Mouse (Mus musculus) megakaryocyte, adult 5-6 weeks (primary cell): Measurements from ENCODE around the gene Cfap52. TPM values are rescaled to one million over a fixed set of nuclear protein-coding genes. Genes with fewer than 3 reads are reported as not detected.

Experiments
- ATAC-seq: 2 replicates; pipeline ENCODE4 v1.8.0; 2016; ENCODE audit warnings: mild to moderate bottlenecking, inconsistent platforms; ENCODE audit not compliant: poor library complexity, severe bottlenecking
- total RNA-seq, 2 experiments: library from RNA; stranded (forward) in 1 of 2; stranded (reverse) in 1 of 2; fragments of 153-499, 151-499 nt in 1 of 2; fragments of 221-1000, 200-1000 nt in 1 of 2; gene quantifications; 2 replicates each; pipeline versions ENCODE4 v1.2.3 to v1.2.4; 2015 to 2017

Cfap52 gene
- total RNA-seq, 2 experiments from 2014 or later = not detected

DNA sequence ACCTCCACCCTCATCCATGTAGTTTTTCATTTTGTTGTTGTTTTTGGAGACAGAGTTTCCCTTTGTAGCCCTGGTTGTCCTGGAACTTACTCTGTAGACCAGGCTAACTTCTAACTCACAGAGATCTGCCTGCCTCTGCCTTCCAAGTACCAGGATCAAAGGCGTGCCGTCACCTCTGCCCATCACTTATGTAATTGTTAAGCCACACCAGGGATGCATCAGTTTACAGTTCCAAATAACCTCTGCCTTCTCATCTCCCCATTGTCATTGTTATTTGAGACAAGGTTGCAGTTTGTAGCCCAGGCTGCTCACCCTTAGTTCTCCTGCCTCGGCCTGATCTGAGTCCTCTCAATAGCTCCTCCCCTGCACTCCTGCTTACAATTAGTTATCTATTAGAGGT lies 33.3 kb downstream of the Cfap52 start:
- no peak for ATAC-seq

DNA sequence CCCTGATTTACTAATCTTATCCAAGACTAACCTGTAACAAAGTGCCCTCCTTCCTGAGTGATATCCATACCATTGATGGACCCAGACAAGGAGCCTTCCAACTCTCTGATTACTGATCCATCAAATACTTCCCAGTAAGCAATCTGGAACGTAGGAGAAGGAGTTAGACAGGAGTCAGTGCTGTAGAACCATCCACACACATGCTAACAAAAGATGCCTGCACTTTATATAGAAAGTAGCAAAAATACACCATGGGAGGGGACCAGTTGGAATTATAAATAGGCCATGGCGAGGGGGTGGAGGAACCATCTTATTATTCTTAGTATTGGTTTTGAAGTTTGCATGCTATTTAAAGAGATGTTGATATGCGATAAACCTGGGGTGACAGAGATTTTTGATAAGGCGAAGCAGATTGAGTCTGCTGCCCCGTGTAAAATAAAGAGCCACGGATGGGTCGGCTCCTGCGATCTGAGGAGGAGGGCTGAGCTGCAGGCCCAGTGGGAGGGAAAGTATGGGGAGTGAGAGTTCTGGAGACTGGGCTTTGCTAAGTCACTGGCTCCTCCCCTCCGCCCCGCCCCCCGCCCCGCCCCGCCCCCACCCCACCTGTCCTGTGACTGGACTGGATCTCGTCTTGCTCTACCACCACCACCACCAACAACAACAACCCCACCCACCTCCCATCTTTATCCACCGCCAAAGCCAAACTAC lies 38.9 kb downstream of the Cfap52 start:
- ATAC-seq = no peak

DNA sequence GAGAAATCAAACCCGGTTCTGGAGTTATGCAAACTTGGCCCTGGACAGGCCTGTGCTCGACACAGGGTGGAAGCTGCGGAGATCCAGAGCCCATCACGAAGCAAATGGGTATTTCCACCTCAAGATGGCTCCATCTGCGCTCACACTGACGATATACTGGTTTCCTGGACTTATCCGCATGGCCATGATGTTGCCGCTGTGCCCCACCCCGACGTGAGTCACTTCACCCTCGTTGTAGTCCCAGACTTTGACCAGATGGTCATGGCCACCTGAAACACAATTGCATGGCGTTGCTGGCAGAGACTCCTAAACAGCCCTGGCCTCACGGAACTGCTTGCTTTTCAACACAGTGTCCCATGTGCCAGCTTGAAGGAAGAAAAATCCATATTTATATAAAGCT lies 40.5 kb downstream of the Cfap52 start:
- ATAC-seq = no peak

DNA sequence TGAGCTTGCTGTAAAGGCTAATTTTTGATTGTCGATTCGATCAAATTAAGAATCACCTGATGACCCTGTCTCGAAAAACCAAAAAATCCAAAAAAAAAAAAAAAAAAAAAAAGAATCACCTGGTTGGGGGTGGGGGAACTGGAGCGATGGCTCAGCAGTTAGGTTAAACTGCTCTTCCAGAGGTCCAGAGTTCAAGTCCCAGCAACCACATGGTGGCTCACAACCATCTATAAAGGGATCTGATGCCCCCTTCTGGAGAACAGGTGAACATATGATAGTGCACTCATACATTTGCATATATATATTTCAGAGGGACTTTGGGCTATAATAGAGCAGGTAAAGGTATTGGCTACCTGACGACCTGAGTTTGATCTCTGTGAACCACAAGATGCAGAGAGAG lies 41.7 kb downstream of the Cfap52 start:
- no peak for ATAC-seq

DNA sequence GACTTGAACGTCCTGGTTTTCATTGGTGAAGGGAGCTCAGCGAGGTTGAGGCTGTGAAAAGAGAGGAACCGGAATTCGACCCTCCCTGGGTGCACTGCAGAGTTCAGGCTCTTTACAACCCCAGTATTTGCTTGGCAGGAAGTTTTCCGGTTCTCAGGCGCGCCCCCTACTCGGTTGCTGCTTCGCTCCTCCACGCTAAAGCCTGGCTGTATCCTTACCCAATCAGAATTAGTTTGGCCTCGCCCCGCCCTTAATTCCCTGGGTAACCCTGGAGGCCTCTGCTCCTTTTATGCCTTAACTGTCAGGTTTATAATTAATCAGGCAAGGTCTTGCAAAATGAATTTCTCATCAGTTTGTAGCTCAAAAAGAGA lies 42.7 kb downstream of the Cfap52 start:
- ATAC-seq = no peak

DNA sequence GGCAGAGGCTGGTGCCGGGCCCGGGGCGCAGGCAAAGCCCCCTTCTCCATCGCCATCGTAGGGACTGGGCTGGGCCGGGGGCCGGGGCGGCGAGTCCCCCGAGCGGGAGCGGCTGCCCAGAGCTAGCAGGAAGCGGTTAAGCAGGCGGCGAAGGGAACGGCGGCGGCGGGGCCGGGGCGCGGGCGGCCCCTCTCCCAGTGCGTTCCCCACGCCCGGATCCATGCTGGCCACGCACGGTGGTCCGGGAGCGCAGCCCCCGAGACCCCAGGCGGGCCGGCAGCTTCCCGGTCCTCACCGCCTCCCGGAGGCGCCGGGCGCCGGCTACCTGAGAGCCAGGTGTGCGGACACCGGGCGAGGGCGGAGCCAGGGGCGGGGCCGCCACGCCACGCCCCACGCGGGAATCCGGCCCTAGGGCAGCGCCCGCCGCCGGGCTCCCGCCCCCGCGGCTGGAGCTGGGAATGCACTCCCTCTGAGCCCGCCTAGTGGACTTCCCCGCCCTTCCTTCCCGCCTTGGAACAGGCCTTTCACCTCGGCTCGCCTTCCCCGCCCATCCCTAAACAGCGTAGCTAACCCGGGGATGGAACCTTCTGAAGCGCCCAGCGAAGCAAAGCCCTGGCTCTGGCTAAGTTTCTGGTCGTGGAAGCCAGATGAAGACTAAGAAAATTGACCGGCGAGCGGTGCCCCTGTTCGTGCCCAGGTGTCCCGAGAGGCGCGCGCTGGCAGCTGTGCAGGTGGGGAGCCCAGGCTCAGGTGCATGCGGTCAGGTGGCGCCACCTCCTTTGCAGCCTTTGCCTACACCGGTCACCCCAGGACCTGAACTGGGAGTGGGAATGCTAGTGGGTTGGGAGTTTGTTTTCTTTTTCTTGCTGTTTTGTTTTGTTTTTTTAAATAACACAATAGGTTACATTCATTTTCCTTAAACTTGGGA lies 43.4 kb downstream of the Cfap52 start, which contains the start of gene Usp43:
Gene Usp43 (minus strand): TSS at position 327 of the 928 bp plus-strand sequence.
- ATAC-seq = no peak

DNA sequence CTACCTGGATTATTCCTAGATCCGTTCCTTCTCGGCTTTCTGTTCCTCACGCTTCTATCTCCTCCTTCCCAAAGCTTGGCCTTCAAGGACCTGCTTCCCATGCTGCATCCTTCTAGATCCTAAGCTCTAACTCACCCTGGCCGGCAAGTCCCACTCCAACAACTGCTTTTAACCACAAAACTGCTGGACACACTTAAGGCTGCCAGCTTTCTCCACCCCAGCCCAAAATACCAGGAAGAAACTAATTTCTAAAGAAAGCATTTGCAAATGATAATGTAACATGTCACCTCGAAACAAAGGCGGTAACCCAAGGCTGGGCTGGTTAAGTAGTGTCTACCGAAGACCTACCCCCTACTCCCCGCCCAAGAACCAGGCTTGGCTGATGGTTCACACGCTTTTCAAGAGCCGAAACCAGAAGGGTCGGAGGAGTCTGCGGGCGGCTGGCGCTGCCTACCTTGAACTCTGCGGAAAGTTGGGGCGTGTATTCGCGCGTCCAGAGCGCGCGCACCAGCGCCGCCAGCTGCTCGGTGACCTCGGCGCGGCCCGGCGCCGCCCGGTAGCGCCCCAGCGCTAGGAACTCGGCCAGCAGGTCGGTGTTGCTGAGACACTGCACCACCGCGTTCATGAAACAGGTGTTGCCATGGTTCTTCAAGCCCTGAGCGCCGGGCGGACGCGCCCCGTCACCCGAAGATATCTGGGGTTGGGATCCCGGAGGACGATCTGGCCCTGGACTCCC lies 44.2 kb downstream of the Cfap52 start:
- ATAC-seq = no peak

DNA sequence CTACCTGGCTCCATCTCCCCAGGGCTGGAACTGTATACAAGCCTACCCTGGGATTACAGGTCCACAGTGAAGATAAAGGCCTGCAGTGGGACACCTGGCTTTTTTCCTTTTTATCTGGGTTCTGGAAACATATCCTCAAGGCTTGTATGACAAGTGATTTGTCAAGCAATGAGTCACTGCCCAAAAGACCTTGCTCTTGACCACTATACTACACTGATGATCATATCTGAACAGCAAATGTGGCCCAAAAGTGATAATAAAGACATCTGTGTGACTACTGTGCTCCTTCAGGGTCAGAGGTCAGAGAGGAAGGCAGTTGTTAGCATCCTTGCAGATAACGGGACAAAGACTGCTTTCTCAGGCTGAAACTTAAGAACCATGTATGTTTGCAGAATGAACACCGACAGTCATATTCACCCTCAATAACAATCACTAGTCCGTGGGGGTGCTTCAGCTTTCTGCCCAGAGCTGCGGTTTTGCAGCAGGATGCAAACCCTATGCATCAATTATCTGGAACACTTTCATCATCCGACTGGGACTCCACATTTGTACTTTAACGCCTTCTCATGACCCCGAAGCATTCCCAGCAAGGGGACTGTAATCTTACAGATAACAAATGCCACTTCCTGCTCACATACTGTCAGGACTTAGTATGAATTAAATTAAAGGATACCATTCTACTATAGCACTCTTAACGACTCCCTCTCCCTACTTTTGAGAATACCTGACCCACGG lies 45.1 kb downstream of the Cfap52 start:
- no peak for ATAC-seq

DNA sequence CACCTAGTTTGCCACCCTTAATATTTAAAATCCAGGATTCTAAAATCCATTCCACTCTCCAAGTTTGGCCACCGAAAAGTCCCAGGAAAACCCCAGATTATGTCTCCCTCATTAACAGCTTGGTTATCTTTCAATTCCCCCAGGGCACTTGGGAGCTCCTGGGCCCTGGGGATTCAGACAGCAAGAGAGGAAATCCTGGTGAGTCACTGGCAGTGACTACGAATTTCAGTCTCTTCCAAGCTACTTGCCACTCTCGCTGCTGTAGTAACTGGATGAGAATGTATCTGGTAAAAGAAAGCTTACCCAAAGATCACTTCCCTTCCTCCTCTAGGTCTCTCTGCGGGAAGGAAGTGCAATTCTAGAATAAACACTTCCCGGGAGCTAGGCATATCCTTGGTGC lies 45.9 kb downstream of the Cfap52 start:
- no peak for ATAC-seq

DNA sequence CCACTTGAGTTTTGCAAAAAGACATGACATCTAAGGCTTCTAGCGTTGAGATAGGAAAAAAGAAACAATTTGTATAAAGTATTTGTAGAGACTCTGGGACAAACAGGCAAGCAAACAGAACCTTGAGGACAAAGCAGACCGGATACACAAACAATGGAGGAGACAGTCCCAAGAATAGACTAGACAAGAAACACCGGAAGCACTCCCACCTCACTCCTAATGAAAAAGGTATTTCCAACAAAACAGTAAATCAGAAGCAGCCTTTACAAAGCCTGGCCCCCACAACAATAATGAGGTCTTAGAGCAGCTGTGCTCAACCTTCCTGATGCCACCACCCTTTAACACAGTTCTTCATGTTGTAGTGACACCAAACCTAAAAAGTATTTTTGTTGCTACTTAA lies 48.3 kb downstream of the Cfap52 start:
- ATAC-seq = no peak

DNA sequence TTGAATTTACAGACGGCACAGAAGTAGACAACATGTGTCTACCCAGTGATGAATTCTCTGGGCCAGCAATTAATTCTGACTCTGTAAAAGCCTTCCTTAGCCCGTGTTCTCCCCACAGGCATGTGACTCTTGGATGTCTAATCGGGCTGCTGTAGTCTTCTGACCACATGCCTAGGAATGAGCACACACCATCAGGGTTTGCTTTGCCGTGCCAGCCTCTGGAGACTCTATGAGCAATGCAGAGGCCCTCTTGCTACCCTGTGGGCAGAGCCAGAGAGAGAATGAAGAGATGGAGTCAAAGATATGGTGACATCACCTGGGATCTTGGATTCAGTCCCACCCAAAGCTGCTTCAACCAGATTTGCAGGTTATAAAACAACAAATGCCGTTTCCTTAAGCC lies 54.4 kb downstream of the Cfap52 start:
- ATAC-seq = no peak

DNA sequence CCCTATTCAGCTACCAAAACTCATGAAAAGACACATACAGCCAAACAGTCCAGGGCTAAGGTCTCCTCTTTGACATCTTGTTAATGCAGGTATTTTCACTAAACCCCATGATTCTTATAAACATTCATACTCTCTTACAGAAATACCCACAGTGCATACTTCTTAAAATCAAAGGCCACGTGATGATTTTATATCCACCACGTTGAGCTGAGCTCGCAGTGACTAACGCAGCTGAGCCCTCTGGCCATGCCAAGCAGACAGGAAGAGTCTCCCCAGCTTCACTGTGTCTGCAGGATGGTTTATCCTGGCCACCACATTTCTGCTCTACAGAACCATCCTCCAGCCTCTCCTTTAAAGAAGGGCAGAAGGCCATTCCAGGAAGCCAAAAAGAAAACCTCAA lies 61.7 kb downstream of the Cfap52 start:
- no peak for ATAC-seq

DNA sequence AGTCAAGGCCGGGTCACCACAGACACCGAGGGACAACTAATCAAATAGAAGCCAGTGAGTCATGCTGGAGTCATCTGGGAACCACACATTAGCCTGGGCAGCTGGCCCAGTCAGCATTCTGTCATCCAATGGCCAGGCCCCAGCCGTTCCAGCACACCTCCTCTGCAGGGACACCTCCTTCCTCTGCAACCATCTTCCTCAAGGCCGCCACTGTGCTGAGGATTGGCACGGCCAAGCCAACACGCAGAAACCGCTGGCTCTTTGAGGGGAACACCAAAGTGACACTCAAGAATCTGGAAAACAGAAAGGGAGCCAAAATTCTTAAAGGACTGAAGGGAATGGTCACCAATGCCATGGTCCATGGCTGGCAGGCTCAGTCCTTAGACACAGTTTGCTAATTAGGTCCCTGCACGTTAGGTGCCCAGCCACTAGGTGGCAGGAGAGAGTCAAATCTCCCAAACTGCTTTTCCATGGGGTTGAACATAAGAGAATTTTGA lies 68.3 kb downstream of the Cfap52 start:
- ATAC-seq = peak; percentile 73

DNA sequence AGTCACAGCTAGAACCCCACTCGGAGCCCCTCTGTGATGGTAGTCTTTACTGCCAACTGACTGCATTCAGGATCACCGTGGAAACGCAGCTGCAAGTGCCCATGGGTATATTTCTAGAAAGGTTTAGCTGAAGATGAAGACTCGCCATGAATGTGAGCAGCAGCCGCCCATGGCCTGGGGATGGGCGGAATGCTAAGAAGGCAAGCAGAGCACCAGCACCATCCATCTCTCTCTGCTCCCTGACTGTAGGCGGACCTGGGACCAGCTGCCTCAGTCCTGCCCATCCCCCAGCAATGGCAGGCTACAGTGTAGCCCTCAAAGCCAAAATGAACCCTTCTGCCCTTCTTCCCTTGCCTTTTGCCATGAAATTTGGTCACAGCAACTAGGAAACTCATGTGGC lies 69.8 kb downstream of the Cfap52 start:
- ATAC-seq = no peak

DNA sequence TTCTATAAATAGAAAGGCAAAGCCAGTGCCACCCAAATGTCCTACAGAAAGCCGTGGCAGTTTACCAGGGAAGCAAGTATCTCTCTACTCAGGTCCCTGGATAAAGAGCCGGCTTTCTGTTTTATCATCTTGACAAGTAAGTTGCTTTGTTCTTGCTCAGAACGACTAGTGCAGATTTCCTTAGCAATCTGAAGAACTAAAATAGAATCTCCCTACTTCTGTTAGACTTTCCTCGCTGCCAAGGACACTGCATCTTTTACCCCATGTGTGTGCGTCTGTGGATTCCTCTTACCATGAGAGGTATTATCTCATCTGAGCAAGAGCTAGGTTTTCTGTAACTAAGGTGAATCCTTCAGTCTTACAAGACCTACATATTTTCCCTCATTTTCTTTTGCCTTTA lies 76.9 kb downstream of the Cfap52 start:
- no peak for ATAC-seq

DNA sequence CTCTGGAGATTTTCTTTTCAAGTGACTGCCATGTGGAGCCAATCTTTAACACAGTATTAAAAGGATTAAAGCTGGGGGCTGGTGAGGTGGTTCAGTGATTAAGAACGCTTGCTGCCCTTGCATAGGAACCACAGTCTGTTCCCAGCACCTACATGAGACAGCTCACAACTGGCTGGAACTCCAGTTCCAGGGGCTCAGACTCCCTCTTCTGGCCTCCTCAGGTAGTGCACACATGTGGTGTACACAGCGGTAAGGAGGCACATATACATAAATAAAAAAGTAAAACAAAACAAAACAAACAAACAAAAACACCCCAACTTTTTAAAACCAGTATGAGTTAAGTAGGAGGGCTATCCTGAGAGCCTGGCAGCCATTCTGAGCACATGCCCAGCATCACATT lies 79.5 kb downstream of the Cfap52 start:
- no peak for ATAC-seq

Other genes with a start within 250 kb of the Cfap52 start
- not detected in 2 replicates for gene Glp2r, start 194.5 kb downstream of the Cfap52 start, total RNA-seq (2015)
- gene Glp2r, start 194.5 kb downstream of the Cfap52 start, total RNA-seq (2017) = 0.07 TPM in 1 of 2 replicates, not detected in the other
- gene Gsg1l2, start 191.0 kb downstream of the Cfap52 start, total RNA-seq (2015) = not detected in 2 replicates
- not detected in 2 replicates for gene Gsg1l2, start 191.0 kb downstream of the Cfap52 start, total RNA-seq (2017)
- gene Dhrs7c, start 167.5 kb downstream of the Cfap52 start, total RNA-seq (2015) = not detected in 2 replicates
- gene Dhrs7c, start 167.5 kb downstream of the Cfap52 start, total RNA-seq (2017) = not detected in 2 replicates
- gene Usp43, start 43.5 kb downstream of the Cfap52 start, total RNA-seq (2015) = not detected in 2 replicates
- not detected in 2 replicates for gene Usp43, start 43.5 kb downstream of the Cfap52 start, total RNA-seq (2017)
- gene Stx8, start 542 bp upstream of the Cfap52 start, total RNA-seq (2015) = 46.9 and 58.9 TPM in 2 replicates
- gene Stx8, start 542 bp upstream of the Cfap52 start, total RNA-seq (2017) = 21.5 and 23.3 TPM in 2 replicates